Mouse (Mus musculus): ENCODE measurements around the gene Rbm48. TPM values are rescaled to one million over a fixed set of nuclear protein-coding genes. Genes with fewer than 3 reads are reported as not detected.
"Not testable (repeated sequence)": the region's sequence is repeated elsewhere in the genome, so short reads cannot be mapped to it uniquely, and the experiment has no call there.

Rbm48 gene
- total RNA-seq (2021) = 6.3 and 14.8 TPM in 2 replicates
- long read RNA-seq, experiment 1, transcript Rbm48-201 (5 exons, 2,368 nt) = major isoform, 7 of 8 reads
- long read RNA-seq, experiment 1, partial matches to known transcripts = 0 of 8 reads
- long read RNA-seq, experiment 1, other reads (novel, unspliced or antisense) = 1 of 8 reads
- long read RNA-seq, experiment 2, partial matches to known transcripts = 0 of 3 reads
- long read RNA-seq, experiment 2, other reads (novel, unspliced or antisense) = 0 of 3 reads

DNA sequence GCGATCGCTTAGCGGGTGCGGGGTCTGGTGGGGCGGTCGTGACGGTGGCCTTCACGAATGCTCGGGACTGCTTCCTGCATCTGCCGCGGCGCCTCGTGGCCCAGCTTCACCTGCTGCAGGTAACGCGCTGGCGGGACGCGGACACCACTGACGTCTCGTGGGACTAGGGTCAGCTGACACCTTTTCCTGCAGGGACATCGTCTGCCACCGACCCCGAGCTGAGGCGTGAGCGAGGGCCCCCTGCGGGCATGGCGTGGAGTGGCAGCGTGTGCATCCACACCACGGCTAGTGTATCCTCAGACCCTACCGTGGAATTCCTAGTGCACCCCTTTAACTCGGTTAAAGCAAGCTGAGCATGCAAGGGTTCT, at the start of gene Rbm48:
Rbm48 (minus strand) TSS at position 187 of the 368 bp plus-strand sequence.
- DNase-seq = peak; percentile 91

DNA sequence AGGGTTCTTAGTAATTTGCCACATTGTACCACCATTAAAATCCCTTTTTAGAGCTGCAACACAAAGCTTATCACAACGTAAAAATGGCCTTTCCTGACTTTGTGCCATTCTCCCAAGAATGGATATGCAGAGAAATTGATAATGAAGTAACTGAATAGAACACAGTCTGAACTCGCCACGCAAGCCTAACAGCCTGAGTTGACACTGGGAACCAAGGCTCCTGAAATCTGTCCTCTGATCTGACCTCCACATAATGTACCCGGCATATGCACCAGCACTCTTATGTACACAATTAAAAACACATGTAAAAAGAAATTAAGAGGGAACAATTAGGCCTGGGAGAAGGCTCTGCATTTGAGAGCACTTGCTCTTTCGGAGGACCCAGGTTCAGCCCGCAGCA, 48.9 kb upstream of the Rbm48 start:
- no peak for DNase-seq

DNA sequence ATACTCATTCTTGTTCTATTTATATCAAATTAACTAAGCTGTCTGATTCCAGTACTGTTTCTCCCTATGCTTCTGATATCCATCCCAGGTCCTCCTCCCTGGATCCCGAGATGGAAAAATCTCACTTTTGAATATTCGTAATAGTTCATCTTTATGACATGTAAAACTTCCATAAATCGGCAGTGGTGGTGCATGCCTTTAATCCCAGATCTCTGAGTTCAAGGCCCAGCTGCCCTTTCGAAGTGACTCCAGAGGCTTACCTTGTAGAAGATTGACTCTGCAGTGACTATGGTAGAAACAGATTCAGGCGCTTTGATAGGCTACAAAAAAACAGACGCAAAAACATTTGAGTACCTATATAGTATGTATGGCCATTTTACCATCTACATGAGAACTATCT, 48.2 kb upstream of the Rbm48 start:
- no peak for DNase-seq

DNA sequence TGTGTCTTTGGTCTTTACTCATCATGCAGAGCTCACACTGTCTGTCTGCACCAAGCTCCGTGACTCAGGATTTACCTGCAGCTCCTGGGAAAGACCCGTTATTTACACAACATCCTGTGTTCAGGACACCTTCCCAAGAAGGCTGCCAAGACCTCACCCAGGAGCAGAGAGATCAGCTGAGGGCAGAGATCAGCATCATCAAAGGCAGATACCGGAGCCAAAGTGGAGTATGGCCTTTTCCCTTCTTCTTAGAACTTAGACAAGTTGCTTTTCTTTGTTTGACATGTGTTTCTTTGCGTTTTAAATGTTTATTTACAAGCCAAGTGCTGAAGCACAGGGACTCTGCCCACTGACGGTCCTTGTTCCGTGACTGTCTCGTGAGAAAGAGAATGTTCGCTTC, 38.9 kb upstream of the Rbm48 start:
- DNase-seq = no peak

DNA sequence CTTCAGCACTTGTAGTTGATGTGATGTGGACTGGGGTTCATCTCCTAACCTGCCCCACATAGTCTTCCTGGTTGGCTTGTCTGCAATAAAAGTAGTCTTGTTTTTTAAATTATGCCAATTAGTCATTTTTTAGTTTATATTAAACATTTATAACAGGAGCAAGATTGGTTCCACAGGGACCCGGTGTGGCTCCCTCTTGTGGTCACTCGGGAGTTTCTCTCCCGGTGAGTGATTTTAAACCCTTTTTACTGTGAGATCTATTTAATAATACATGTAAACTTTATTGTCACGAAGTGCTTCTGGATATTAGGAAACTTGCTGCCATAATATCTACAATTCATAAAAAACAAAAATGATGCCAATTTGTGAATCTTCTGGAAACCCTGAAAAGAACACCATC, 37.6 kb upstream of the Rbm48 start:
- DNase-seq = peak; percentile 27

DNA sequence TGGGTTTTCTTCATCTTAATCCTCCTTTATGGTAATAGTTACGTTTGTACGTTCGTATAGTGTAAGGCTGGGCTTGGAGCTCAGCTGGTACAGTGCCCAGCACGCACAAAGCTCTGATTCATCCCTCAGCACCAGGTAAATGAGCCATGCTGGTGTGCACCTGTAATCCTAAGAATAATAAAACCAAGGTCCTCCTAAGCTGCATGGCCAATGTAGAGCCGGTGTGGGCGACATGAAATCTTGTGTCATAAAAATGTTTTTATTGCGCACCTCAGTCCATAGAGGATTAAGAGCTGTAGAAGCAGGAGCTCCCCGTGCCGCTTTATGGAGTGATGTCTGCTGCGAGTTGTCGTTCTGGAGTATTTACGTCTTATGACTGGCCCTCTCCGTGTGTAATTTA, 36.9 kb upstream of the Rbm48 start:
- no peak for DNase-seq

DNA sequence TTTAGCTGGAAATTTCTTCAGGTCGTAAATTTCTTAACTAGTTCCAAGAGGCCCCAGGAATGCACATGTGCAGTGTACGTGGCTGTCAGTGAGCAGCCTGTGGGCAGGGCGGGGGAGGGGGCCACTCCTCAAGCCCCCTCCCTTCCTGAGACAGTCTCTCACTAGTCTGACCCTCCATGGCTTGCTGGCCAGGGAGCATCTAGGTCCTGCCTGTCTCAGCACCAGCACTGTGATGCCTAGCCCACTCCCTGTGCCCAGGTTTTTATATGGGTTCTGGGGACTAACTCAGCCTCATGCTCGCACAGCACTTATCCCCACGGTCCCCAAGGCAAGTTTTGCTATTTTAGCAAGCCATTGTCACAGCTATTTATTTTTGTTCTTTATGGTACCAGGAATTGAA, 35.9 kb upstream of the Rbm48 start:
- no peak for DNase-seq

DNA sequence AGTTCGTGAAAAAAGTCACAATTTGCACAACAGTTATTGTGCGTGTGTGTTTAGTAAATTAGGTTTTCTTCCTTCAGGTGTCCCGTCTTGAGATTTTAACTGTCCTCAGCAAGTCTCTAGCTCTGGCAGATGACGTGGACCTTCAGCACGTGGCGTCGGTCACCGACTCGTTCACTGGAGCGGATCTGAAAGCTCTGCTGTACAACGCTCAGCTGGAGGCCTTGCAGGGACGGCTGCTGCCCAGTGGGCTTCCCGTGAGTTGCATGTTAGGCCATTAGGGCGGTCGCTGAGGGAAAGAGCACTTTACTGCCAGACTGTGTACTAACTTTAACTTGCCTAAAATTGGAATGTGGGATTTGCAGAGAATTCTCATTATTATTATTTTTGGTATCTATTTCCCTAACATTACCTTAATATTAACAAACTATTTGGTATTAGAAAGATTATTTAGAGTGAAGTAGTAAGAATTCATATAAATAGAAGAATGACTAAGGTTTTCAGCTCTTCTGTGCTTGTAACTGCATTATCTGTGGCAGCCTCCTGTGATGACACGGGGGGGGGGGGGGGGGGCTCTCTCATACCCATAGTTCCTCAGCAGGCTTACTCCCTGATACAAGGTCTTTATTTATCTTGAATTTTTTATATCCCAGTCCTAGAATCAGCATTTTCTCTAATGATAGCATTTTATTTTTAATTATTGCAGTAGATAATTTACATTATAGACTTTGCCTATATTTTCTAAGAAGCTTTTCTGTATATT, 35.3 kb upstream of the Rbm48 start:
- DNase-seq = no peak

DNA sequence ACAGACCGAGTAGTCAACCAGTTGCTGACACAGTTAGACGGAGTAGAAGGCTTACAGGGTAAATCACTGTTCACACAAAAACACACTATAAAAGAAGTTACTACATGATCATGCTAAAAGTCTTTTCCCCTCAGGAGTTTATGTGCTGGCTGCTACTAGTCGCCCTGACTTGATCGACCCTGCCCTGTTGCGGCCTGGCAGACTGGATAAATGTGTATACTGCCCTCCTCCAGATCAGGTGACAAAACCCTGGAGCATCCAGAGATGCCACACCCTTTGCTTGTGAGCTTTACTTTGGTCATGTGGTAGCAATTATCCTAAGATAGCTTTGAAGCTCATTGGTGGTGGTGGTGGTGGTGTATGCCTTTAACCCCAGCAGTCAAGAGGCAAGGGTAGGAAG, 33.7 kb upstream of the Rbm48 start:
- DNase-seq = no peak

DNA sequence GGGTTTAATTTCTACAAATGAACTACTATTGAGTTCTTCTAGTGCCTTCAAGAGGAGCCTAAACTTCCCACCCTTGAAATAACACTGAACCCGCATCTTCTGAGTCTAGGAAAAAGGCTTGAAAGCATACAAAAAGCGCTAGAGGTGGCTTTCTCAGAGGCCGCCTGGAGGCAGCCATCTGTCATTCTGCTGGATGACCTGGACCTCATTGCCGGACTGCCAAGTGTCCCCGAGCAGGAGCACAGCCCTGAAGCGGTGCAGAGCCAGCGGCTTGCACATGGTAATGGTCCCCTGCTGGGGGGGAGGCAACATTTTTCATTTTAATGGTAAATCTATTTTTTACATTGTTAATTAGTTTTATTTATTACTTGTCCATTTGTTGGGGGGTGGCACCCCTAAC, 24.1 kb upstream of the Rbm48 start:
- no peak for DNase-seq

DNA sequence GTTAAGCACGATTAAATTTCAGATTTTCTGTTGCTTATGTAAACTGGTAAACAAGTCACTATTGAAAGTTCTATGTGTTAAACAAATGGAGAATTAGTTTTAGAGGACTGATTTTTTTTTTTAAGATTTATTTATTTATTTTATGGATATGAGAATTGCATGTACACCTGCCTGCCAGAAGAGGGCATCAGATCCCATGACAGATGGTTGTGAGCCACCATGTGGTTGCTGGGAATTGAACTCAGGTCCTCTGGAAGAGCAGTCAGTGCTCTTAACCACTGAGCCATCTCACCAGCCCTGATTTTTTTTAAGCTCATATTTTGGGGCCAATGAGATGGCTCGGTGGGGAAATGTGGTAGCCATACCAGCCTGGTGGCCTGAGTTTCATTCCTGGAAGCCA, 15.4 kb upstream of the Rbm48 start:
- DNase-seq = not testable (repeated sequence)

DNA sequence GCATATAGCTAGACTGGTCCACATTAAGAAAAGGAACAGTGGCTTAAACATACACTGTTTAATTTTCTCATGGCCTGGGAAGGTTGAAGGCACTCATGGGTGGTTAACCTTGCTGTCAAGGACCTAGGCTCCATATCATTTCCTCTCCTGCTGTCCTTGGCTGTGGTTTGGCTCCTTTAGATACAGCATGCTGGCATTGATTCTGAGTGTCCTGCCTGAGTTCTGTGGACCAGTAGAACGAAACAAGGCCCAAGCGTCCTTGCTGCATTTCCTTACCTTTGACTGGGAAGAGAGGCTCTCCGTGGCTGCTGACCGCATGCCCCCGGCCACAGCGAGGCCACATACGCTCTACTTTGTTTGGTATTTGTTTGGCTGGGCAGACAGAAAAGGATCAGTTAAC, 12.9 kb upstream of the Rbm48 start:
- peak; percentile 18 for DNase-seq

DNA sequence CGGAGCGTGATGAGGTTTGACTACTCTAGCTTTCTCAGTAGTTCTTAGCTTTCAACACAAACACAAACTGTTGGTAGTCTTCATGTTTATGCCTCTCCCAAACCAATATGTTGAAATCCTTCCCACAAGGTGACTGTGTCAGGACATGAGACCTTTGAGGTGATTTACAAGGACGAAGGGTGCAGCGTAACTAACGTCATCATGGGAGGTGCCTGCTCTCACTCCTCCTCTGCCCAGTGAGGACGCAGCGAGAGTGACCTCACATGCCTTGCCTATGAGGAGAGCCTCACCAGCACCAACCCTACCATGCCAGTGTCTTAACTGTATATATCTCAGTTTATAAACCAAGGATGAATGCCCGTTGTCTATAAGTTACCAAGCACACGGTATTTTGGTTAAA, 10.7 kb upstream of the Rbm48 start:
- DNase-seq = peak; percentile 41

DNA sequence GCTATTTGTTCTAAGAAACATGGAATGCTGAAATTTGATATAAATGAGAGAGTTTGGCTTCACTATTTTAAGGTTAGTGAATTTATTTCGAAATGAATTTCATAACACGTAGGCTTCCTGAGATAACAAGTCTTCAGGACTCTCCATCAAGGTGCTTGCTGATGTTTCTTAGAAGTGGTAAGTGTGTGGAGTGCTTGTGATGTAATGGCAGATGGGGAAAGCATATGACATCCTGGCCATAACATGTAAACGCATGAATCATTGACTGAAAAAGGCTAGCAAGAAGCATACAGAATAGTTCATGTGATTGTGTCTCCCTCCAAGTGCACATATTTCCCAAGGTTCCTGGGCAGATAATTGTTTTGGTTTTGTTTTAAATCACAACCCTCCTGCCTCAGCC, 4.4 kb upstream of the Rbm48 start:
- no peak for DNase-seq

DNA sequence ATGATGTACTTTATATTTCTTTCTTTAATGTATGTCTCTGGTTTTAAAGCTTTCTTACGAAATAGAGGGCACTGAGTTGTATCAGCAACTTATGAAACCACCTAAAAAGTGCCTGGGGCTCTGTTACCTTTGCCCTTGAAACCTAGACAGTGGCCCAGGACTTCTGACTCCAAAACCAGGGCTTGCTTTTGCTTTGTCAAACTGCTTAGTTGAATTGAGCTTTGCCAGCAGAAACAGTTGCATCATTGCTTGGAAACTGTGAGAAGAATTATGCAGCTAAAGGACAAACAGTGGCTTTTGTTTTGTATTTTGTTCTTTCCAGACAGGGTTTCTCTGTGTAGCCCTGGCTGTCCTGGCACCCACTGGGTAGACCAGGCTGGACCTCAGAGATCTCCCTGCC, 3.9 kb upstream of the Rbm48 start:
- peak; percentile 21 for DNase-seq

DNA sequence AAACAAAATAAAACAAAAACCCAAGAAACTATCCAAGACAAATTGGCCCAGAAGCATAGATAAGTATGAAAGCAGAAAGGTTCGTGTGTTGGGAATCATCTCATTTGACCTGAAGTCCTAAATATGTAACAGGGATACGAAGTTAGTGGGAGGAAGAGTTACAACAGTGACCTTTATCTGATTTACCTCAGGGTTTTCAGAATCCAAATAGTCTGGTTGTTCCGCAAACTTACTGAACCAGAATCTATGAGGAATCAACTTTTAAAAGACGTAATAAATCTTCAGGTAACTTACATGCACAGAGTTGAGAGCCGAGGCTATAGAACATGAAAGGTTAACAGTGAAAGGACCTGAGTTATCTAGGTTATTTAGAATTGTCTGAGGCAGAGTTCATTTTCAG, 2.4 kb upstream of the Rbm48 start:
- DNase-seq = no peak

DNA sequence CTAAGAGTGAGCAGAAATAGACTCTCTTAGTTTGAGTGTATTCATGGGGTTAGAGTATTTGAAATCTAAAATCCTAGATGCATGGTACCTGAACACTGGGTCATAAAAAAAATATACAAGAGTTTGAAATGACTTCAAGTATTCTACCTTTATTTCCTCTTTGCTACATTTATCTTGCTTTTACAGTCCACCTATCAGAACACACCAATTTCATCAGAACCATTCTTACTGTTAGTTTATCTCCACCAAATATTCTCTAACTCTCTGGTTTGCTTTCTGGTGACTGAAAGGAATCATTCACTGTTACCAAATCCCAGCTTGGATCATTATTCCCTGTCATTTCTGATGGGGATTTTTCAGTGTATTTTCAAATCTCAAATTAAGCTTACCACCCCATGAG, 786 bp upstream of the Rbm48 start:
- DNase-seq = no peak

DNA sequence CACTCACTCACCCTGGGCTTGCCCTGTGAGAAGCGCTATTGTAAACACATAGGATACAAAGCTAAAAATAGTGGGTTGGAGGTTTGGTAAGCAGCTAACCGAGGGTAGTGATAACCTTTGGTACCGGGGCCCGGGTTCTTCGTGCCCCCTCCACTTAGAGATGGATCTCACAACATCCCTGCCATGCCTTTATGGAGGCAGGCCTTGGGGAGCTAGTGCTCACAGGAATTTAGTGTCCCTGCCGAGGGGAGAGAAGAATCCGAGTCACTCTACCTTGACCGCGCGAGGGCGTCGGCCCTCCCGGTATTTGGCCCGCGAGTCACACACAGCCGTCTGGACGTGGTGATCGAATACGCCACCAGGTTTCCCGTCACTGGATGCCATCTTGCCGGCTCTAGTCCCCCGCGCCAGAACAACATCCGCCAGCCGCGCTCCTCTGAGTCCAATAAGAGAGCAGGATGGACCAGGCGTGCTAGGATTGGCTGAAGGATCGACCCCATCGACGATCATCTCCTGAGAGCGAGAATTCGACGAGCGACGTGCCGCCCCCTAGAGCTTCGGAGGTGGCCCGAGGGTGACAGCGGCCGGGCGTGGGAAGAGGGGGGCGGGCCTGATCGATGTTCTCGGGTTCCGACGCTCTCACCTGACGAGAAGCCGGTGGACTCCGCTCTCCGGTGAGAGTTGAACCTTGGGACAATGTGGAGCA, 539 bp downstream of the Rbm48 start, which contains the start of gene Pex1:
Pex1 (plus strand) TSS at position 374 of the 706 bp plus-strand sequence.
- peak; percentile 97 for DNase-seq

DNA sequence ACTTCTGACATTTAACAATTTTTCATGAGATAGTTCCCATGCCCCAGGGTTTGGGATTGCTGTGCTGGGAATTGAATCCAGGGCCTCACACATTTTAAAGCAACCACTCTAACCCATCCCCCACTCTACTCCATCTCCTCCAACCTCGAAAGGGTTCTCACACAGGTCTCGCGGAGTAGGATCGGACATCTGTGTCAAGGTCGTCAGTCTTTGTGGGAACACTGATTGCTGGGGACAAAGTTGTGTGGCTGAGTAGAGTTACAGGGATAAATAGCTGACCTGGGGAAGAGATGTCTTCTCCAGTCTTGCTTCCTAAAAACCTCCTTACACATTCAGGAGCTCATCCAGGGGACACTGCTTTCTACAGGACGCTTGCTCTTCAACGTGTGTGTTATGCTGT, 17.3 kb downstream of the Rbm48 start:
- DNase-seq = no peak

DNA sequence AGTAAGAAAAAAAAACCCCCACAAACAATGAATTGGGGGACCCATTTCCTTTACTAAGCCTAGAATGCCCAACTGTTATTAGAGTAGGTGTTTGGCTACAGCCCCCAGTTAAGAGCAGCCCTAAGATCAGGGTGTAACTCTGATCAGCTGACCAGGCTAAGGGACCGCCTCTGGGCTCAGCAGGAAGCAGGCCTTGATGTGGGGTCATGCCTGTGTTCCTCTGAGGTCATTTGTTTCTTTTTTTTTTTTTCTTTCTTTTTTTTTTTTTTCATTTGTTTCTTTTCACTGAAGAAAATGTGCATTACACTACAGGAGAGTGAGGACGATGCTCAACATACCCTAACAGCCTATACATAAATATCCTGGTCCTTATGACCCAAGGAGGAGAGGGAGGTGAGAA, 18.4 kb downstream of the Rbm48 start:
- DNase-seq = no peak

DNA sequence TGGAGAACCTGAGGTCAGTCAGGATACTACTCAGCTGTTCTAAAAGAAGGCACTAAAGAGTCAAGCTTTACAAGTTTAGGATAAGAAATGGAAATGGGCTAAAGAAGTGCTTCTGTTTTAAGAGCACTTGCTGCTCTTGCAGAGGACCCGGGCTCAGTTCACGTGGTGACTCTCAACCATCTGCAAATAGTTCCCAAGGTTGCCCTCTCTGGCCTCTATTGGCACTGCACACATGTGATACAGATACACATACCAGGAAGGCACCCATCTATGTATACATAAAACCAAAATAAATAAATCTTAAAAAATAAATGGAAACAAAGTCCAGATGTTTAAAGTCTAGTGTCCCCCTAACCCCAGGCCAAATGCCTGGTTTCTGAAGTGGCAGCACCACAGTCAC, 21.6 kb downstream of the Rbm48 start:
- no peak for DNase-seq

DNA sequence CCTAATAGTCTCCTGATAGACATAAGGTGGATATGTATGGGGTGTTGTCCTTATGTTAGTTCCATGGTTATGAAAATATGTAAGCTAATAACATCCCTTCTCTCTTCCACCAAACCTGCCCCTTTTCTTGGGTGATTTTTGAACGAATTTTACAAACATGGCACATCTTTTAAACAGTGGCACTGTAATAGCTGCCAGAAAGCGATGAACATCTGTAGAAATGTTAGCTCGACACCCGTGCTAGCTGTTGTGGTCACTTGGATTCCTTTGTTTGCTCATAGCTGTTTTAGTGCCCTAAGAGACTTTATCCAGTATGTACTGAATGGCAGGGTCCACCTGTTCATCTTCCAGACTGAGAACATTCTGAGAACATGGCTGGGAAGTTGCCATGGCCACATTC, 25.1 kb downstream of the Rbm48 start, which contains the start of gene 1700109H08Rik:
1700109H08Rik (plus strand) TSS at position 301 of the 400 bp plus-strand sequence.
- no peak for DNase-seq

DNA sequence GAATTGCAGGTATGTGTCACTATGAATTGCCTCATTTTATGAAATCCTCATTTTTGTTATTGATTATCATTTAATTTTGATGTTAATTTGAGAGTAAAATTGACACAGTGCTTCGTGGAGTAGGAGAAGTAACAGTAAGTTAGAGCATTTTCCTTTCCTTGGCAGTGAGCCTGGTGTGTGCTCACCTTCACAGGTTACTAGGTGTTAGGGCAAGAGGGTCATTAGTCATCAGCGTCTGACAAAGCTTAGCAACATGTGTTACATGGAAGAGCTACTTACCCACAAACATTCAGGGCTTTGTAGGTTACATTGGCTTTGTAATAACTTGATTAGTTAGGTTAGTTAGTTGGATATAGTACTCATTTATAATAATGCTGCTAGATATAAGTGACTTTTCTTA, 42.2 kb downstream of the Rbm48 start:
- no peak for DNase-seq

Data from adrenal gland, postnatal 14 days (tissue).